Mouse (Mus musculus): Measurements from ENCODE around the gene Ifngr1.

Ifngr1 gene

DNA sequence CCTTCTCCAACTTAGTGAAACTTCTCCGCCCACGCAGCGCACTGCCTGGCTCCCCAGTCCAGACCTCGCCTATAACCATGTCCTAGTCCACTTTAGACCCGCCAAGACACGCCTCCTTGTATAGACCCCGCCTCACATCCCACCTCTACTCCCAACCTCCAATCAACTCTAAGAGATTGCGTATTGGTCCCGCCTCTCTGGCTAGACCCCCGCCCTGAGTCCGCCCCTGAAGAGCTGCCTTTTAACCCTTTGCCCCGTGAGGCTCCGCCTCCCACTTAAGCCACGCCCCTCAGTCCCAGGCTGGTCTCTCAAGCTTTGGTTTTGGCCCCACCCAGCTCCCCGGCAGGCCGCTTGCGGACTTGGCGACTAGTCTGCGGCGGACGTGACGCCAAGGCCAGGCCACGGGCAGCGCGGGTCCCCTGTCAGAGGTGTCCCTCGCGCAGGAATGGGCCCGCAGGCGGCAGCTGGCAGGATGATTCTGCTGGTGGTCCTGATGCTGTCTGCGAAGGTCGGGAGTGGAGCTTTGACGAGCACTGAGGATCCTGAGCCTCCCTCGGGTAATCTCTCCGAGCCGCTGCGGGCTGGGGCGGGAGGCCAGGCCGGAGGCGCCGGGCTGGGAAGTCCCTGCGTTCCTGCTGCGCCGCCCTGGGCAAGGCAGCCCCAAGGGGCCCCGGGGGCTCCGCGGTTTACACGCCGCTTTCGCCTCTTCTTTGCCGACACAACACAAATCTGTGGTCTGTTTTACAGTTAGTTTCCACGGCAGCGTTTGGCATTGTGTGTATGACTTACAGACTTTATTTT, at the start of gene Ifngr1:
Gene Ifngr1, plus strand, starts transcription at position 309 of the 801 bp plus-strand sequence.
- DNase-seq (ENCODE audit: low read depth, low spot score) = peak; percentile 100

DNA sequence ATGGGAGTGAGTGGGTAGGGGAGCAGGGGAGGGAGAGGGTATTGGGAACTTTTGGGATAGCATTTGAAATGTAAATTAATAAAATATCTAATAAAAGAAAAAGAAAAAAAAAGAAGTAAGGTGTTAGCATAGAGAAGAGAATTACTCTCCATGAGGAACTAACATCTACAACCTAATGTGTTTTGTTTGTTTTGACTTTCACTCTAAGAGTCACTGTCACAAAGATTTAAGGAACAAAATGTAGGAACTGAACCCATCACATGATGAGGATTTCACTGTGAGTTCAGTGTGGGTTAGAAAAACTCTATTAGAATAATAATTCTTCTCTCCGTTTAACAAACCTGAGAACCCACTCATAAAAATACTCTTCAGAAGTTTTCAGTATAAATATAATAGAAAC, 44.9 kb upstream of the Ifngr1 start:
- DNase-seq (ENCODE audit: low read depth, low spot score) = no peak

DNA sequence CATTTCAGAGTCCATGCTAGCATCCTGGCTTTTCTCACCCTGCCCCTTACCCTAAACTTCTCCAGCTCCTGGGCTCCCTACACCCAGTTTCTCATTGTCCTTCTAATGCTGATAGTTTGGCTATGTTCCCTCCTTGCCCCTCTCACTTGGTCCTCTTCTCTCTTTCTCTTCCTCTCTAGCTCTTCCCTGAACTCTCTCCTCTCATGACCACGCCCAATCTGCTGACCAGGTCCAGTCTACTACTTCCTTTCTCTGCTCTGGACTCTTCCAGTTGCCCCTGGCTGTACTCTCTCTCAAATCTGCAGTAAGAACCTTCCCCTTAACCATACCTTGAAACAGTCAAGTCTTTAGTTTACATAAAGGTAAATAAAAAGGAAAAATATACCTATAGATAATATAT, 43.7 kb upstream of the Ifngr1 start:
- no peak for DNase-seq (ENCODE audit: low read depth, low spot score)

DNA sequence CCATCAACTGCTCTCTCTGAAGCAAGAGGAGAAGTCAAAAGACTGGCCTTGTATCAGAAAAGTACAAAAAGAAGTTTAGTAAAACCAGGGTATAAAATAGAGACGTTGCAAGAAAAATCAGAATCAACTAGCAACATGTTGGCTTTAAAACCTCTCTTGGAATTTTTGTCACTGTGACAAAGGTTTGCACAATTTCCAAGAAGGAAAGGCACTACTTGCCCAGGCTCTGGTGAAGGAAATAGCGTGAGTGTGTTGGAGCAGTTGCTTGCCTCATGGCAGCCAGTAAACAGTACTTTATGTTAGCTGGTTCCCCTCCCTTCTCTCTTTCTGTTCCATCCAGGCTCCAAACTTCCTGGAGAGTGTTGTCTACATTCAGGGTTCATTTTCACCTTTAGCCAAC, 43.3 kb upstream of the Ifngr1 start:
- peak; percentile 32 for DNase-seq (ENCODE audit: low read depth, low spot score)

DNA sequence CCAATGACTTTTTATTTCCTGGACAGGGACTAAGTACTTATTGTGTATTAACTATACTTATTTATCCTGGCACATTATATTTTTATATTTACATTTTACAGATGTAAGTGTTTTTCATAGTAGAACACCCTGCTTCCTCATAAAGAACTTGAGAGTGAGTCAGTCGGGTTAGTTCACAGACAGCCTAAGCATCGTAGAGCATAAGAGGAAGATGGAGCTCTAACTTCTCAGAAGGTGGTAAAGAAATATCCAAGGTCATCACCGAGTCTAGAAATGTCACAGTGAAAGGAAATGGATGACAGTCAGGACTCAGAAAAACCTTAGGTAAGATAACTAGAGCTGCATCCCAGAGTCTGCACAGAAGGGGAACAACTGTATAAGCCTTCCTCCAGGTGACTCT, 40.2 kb upstream of the Ifngr1 start:
- no peak for DNase-seq (ENCODE audit: low read depth, low spot score)

DNA sequence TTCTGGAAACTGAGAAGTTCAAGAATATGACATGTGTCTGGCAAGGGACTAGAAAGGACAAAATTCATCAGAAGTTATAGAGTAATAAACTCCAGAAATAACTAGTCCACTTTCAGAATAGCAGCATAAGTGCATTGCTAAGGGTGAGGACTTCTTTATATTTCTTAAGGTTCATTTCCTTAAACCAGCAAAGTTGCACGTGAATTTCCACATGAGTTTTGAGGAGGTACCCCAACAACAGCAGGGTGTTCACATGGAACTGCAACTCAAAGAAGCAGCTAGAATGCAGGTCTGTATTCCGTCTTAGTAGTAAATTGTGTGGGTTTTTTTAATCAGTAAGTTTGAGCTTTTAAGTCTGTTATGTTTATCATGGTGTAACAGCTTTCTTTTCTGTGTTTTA, 37.9 kb upstream of the Ifngr1 start:
- DNase-seq (ENCODE audit: low read depth, low spot score) = no peak

DNA sequence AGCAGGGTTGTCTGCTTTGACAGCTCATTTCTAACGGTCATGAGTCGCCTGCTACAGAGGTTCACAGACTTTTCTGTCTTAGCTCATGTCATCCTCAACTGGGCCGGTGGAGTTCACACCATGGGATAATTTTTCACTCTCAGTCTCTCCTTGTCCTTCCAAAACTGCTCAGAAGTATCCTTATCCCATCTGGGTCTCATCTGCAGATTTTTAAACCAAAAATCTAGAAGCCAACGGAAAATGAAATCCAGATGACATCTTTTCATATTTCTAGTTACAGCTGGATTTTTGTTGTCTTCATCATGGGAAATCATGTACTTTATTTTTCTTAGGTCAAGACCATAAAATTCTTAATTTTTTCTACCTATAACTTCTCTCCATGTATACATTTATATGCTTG, 34.1 kb upstream of the Ifngr1 start:
- peak; percentile 59 for DNase-seq (ENCODE audit: low read depth, low spot score)

DNA sequence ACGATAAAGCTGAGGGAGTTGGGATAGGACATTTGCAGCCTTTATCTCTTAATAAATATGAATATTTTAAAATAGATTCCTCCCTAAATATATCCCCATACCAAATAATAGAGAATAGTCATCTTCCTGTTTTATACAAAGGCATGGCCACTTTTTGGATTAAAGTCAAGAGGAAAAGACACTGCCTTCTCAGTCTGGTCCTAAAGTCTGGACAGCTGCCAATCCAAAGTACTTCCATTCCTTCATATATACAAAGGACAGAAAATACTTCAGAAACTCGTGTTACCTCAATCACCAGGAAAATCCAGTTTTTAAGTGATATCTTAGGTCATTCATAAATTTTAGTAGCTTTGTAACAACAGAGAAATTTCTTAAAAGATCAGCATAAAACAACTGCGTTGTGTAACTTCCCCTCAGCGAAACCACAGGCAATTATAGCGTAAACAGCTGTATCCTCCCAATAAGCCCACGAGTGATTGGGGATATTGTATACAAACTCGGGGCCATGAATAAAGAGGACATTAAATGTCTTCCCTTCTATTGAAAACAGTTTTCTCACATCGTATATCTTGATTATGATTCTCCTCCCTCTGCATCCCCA, 32.1 kb upstream of the Ifngr1 start:
- peak; percentile 23 for DNase-seq (ENCODE audit: low read depth, low spot score)

DNA sequence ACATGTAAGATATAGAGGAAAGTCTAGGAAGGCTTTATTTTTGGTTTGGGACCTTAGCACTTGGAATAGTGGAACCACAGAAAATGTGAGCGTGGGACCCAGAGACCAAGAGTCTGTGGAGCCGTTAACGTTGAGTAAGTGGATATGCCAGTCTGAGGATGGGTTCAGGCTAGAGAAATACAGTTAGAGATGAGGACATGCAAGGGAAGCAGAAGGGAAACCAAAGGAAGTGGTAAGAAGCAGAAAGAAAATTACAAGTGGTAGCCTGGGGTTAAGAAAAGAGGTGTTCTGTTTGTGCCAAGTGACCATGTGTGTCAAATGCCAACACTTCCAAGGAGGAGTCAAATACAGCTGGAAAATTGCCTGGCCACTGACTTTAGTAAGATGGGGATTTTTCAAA, 29.2 kb upstream of the Ifngr1 start:
- peak; percentile 13 for DNase-seq (ENCODE audit: low read depth, low spot score)

DNA sequence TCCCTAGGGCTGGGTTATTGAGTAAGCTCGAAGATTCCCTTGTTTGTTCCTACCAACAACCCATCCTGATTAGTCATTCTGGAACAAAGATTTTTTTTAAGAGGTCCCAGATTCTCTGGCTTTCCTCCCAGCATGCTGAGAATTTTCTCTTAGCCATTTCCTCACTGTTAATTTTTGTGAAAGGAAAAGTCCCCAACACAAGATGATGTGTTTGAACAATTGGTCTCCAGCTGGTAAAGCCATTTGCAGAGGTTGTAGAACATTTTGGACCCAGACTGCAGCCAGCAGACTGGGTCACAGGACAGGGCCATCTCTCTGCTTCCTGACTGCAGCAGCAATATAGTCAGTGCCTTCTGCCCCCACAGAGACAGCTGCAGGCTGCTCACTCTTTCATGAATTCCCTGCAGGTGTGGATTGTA, 28.3 kb upstream of the Ifngr1 start:
- DNase-seq (ENCODE audit: low read depth, low spot score) = peak; percentile 90

DNA sequence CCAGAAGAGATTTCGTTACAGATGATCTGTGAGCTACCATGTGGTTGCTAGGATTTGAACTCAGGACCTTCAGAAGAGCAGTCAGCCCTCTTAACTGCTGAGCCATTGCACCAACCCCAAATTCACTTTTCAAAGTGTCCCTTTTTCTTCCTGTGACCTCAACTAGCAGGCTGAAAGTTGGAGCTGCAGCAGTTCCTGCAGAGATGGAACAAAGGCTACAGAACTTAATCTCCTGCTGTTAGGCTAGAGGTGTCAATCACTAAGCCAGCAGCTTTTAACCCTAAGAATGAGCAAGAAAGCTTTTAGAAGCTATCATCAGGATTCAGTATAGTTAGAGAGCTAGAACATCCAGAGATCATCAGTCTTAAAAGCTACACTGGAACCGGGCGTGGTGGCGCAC, 24.3 kb upstream of the Ifngr1 start:
- DNase-seq (ENCODE audit: low read depth, low spot score) = no peak

DNA sequence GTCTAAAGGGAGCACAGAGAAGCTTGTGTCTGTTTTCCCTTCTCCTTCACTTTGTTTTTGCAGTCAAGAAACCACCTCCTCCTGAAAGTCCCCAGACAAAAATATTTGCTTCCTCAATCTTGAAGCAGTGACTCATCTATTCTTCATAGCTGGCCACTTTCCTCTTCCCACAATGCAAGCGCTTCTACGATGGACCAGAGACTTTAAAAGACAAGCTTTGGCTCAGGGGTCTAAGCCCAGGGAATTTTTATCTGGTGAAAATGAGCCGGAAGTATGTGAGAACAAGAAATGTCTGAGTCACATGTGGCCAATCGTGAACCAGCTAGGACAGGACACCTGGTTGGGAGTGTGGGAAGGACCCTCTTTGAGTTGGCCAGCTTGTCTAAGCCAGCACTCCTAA, 21.5 kb upstream of the Ifngr1 start:
- DNase-seq (ENCODE audit: low read depth, low spot score) = no peak

DNA sequence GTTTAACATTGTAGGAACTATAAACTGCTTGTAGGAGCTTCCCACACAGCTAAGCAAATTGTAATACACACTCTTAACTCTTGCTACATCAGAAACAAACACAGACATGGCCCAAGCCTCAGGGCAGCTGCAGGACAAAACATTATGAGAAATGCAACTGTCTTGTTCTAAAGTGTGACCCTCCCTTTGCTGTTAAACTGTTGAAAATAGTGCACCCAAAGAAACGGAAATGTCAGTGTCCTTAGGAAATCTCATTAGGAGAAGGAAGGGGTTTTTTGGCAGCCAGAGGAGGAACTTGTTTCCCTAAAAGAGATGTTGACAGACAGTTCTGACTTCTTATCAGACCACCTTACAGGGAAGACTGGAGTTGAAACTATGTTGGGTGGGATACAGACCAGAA, 21.0 kb upstream of the Ifngr1 start:
- no peak for DNase-seq (ENCODE audit: low read depth, low spot score)

DNA sequence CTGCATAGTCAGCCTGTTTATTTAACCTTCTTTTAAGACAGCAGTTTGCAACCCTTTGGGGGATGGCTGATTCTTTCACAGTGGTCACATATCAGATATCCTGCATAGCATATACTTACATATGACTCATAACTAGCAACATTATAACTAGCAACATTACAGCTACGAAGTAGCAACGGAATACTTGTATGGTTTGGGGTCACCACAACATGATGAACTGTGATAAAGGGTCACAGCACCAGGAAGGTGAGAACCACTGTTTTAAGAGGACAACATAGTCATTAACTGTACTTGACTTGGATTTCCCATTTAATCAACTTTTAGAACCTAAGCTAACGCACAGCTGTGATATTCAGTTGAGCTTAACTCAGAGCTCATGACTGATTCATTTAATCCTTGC, 14.2 kb upstream of the Ifngr1 start:
- no peak for DNase-seq (ENCODE audit: low read depth, low spot score)

DNA sequence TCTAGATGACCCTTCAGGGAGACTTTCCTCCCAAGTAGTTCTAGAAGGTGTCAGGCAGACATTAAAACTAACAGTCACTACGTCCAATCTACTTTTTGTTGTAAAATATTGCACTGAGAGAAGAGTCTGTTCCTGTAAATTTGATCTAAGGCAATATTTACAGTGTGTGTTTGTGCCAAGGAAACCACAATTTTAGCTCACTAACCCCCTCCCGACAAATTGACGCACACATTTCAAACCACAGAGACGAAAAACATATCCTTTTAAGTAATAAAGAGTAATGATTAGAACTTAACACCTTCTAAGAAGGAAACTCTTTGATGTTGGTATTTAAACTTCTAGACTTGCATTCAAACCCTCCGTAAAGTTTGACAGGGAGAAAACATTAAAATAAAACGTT, 13.7 kb upstream of the Ifngr1 start:
- no peak for DNase-seq (ENCODE audit: low read depth, low spot score)

DNA sequence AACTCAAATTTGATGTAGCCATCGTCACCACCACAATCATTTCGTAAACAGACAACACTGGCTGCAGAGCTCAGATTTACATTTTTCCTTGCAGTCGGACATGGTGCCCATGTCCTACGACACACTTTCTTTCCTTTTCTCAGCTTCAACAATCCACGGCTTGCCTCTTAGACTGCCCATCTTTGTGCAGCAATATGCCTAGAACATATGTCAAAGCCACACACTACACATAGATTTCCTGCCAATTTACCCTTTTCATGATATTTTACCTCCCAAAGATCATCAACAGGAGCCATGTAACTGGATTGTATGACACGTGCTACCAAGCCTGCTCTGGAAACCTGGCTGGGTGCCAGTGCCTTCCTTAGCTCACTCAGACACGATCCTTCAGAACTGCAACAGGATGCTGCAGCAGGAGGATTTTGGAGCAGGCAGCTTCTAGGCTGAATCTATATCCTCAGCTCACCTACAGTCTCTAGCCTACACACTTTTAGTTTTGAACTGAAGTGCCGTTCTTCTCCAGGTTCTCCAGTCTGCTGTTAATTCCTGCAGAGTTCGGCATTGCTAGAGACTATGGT, 13.3 kb upstream of the Ifngr1 start:
- no peak for DNase-seq (ENCODE audit: low read depth, low spot score)

DNA sequence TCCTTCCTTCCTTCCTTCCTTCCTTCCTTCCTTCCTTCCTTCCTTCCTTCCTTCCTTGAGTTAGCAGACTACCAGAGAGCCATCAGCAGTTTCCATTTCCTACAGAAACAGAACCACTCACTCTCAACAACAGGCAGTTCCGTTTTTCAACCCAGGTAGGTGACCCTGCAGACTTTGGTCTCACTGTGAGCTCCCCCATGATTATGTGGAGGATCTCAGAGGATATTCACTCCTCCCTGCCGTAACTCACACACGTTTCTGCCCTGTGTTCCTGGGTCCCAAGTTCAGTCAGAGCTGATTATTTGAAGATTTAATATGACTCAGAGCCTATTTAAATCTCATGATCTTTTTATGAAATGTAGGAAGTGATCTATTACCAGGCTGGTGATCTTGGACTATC, 11.1 kb upstream of the Ifngr1 start:
- no peak for DNase-seq (ENCODE audit: low read depth, low spot score)

DNA sequence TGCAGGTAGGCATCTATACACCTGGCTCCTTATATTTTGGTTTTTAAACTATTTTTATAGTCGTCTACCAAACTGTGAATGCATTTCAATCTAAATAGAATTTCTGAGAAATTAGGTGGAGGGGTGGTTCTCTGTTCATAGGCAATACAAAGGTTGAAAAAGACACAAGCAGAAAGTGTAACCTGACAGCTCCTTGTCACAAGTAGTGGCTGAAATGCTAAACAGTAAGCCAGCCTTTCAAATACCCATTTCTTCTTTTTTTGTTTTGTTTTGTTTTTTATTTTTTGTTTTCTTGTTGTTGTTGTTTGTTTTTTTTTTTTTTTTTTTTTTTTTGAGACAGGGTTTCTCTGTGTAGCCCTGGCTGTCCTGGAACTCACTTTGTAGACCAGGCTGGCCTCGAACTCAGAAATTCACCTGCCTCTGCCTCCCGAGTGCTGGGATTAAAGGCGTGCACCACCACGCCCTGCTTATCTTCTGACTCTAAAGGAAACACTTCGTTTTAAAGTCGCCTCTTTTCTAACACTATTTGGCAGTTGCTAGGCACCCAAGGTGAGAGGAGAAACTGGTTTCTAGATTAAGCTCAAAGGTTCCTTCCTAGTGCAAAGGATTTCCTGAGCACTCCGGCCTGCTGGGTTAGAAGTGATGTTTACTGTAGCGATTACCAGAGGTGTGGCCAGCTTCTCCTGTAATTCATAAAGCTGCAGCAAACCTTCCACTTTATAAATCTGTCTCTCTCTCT, 9.7 kb upstream of the Ifngr1 start:
- no peak for DNase-seq (ENCODE audit: low read depth, low spot score)

DNA sequence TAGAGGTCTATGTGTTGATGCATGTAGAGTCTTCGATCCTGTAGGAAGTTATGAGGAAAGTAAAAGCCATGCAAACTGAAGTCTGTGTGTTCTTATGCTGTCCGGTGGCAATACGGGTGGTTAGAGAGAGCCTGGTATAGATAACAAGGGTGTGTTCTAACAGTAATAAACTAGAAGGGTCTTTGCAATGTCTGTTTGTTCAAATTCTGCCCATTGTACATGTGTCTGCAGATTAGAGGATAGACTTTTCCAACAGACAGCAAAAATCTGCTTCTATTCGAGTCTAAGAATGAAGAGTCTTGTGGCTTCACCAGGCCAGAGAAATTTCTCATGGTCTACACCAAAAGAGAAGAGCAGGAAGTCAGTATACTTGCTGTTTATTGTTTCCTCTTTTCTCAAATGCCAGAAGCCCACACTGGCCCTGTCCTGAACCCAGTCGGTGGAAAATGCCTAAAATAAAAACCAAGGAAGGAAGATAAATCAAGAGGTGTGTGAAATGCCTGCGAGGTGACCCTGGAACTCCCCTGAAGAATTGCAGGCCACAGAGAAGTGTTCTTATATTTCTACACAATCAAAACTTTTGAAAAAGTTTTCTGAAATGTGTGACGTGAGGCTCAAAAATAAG, 8.8 kb upstream of the Ifngr1 start:
- DNase-seq (ENCODE audit: low read depth, low spot score) = no peak

DNA sequence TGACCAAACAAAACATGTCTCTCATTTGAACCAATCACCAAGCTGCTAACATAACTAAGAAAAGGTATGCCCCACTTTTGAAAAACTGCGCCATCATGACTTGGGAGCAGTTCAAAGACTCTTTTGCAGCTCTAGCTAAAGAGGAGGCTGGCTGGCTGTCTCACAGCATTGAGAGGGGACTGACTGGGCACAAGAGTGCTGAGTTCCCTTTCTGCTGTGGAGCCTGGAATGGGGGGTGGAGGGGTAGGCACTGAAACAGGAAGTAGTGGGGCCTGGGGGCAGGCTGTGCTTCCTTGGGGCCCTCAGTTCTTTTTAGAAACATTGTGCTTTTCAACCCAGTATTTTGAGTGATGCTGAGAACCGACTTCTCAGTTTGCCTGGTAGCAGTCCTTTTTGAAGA, 7.7 kb upstream of the Ifngr1 start:
- DNase-seq (ENCODE audit: low read depth, low spot score) = no peak

DNA sequence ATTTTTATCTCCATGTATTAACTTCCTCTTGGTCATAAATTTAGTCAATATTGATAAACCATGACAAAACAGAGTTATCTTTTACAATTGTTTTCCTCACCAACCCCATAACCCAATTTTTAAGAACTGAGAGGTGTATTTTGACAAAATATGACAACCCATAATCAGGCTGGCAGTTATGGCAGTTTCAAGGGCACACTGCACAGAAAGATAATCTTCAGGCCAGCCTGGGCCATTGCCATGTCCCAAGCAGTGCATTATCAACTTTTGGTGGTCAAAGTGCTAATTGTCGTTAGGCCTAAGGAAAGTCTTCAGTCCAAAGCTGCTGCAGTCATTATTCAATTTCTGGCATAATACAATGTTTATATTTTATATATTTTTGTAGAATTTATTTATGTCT, 6.9 kb upstream of the Ifngr1 start:
- DNase-seq (ENCODE audit: low read depth, low spot score) = no peak

DNA sequence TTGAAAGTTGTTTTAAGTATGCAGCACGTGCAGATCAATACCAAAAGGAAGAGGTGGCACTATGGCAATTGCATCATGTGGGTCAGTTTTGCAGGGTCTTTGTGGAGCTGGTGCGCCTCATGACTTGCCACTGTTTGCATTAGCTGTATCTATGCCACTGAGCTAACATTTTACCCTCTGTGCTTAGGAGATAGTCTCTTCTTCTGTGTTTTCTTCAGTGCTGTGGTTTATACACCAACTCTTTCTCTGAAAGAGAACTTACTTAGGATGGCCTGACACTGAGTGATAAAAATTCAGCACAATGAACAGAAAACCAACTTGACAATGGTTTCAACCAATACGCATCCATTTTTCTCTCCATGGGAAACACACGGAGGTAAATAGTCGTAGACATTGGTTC, 5.9 kb upstream of the Ifngr1 start:
- DNase-seq (ENCODE audit: low read depth, low spot score) = no peak

Data from skeletal muscle tissue, adult 2 months (tissue).